Mouse (Mus musculus) midbrain, embryonic 16.5 days (tissue): ENCODE results near the gene Grik5. TPM values are rescaled to one million over a fixed set of nuclear protein-coding genes. Genes with fewer than 3 reads are reported as not detected.

Source experiments
- ATAC-seq: fragments of 200-750 bp; cut with Nextera tagmentation; 2 replicates; pipeline ENCODE4 v1.8.0; 2017; ENCODE audit warnings: moderate TSS enrichment
- H3K27ac ChIP-seq: fragments of 300-500 bp; sonication (generic); 2 replicates; pipeline ENCODE4 v1.5.1; 2014; ENCODE audit warnings: mild to moderate bottlenecking, low read length, mixed read lengths
- H3K27me3 ChIP-seq: fragments of 300-500 bp; sonication (generic); 2 replicates; pipeline ENCODE4 v1.6.1; 2014; ENCODE audit warnings: low read depth, low read length, mixed read lengths; ENCODE audit not compliant: control insufficient read depth, insufficient read depth
- H3K36me3 ChIP-seq: fragments of 300-500 bp; sonication (generic); 2 replicates; pipeline ENCODE4 v1.6.1; 2014; ENCODE audit warnings: mild to moderate bottlenecking, low read length, moderate library complexity, mixed read lengths; ENCODE audit not compliant: control insufficient read depth, insufficient read depth
- H3K4me1 ChIP-seq: fragments of 300-500 bp; sonication (generic); 2 replicates; pipeline ENCODE4 v1.6.1; 2014; ENCODE audit warnings: mild to moderate bottlenecking, low read length, mixed read lengths; ENCODE audit not compliant: control insufficient read depth, insufficient read depth
- H3K4me2 ChIP-seq: fragments of 300-500 bp; sonication (generic); 2 replicates; pipeline ENCODE4 v1.6.1; 2014; ENCODE audit warnings: mild to moderate bottlenecking, low read length, mixed read lengths
- H3K4me3 ChIP-seq: fragments of 300-500 bp; sonication (generic); 2 replicates; pipeline ENCODE4 v1.5.1; 2014; ENCODE audit warnings: low read depth, mild to moderate bottlenecking, low read length, moderate library complexity, mixed read lengths
- H3K9ac ChIP-seq: fragments of 300-500 bp; sonication (generic); 2 replicates; pipeline ENCODE4 v1.6.1; 2014; ENCODE audit warnings: low read depth, low read length, mixed read lengths
- H3K9me3 ChIP-seq: fragments of 300-500 bp; sonication (generic); replicated peaks from 2 replicates; pipeline ENCODE4 v1.6.1; 2014; ENCODE audit warnings: mild to moderate bottlenecking, low read length, mixed read lengths; ENCODE audit not compliant: control insufficient read depth, poor library complexity, severe bottlenecking
- WGBS: fragments of 180-500 bp; shearing (Covaris S2); extraction: QIAGEN DNeasy Blood & Tissue Kit; methylation state at CpG from one replicate; pipeline ENCODE4 v1.1.7; 2014; 5-methylcytosine and 5-hydroxymethylcytosine counted together
- polyA plus RNA-seq: library from polyadenylated mRNA; unstranded; fragments of >200 nt; fragmentation: Nextera tagmentation; extraction: Ambion mirVana; gene quantifications from 2 replicates; pipeline ENCODE4 v1.2.1, GENCODE M21; 2015

Gene Grik5
- polyA plus RNA-seq, 1 experiment from 2014 or later = 14.2 TPM

DNA sequence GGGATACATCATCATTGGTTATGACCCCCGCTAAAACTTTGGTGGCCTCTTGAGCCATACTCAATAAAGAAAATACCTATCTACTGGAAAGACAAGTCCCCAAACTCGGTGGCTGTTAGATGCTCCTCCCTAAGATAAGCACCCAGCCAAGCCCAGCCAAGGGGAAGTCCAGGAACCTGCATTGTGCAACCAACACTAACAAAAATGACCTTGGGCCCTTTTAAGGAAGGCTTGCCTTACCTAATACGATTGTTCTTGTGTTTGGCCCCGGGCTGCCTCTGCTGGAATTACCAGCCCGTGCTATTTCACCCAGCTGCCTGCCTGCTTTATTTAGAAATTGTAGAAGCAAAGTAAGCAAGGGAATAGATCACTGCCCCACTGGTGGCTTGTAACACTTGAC, 12.5 kb upstream of the Grik5 start:
- no peaks in the 10 kb centered on the region for H3K27me3 ChIP-seq
- H3K9ac ChIP-seq = no peak overlapping the region
- no peak overlapping the region for H3K4me2 ChIP-seq
- no peak for ATAC-seq
- no peak overlapping the region for H3K27ac ChIP-seq
- peaks cover 39% of the 10 kb centered on the region for H3K36me3 ChIP-seq
- no peak overlapping the region for H3K4me3 ChIP-seq
- H3K9me3 ChIP-seq = no peaks in the 10 kb centered on the region
- no peaks in the 10 kb centered on the region for H3K4me1 ChIP-seq
- 84% methylated on average over 5 of the region's 5 CpGs for WGBS

DNA sequence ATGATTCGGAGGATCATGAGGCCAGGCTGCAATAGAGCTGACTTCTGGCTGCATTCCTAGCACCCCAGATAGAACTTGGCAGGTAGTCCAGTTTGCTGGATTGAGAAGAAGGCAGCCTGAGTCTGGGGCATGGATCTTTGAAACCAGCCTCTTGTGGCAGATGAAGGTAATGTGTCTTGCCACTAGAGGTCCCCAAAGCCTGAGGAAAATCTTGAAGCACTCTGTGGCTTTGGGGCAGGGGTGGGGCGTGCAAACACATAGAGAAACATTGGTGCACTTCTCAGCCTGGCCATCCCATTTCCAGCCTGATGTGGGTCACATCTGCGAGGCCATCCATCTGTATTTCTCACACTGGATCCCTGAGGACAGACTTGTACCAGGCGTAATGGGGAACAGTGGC, 10.4 kb upstream of the Grik5 start:
- 0 out of 2 replicates have a peak, but pooled peaks have one; percentile 4 for ATAC-seq
- Histone ChIP-seq H3K4me1 (peaks cover 14% of the 10 kb centered on the region), H3K27ac (no peak overlapping the region), H3K36me3 (peaks cover 40% of the 10 kb centered on the region), H3K9ac (no peak overlapping the region), H3K4me3 (no peak overlapping the region), H3K9me3 (no peaks in the 10 kb centered on the region), H3K27me3 (no peaks in the 10 kb centered on the region), H3K4me2 (no peak overlapping the region)
- 78% methylated on average over 4 of the region's 4 CpGs for WGBS

GRCm38 (mm10) chr7:25080431-25080830, 8.3 kb upstream of the Grik5 start:
- H3K4me2 ChIP-seq = no peak overlapping the region
- no peaks in the 10 kb centered on the region for H3K9me3 ChIP-seq
- H3K4me3 ChIP-seq = no peak overlapping the region
- no peak overlapping the region for H3K9ac ChIP-seq
- WGBS = 95% methylated on average over 13 of the region's 13 CpGs
- ATAC-seq = no peak
- H3K27ac ChIP-seq = no peak overlapping the region
- H3K27me3 ChIP-seq = no peaks in the 10 kb centered on the region
- H3K4me1 ChIP-seq = peaks cover 20% of the 10 kb centered on the region
- H3K36me3 ChIP-seq = peaks cover 40% of the 10 kb centered on the region

DNA sequence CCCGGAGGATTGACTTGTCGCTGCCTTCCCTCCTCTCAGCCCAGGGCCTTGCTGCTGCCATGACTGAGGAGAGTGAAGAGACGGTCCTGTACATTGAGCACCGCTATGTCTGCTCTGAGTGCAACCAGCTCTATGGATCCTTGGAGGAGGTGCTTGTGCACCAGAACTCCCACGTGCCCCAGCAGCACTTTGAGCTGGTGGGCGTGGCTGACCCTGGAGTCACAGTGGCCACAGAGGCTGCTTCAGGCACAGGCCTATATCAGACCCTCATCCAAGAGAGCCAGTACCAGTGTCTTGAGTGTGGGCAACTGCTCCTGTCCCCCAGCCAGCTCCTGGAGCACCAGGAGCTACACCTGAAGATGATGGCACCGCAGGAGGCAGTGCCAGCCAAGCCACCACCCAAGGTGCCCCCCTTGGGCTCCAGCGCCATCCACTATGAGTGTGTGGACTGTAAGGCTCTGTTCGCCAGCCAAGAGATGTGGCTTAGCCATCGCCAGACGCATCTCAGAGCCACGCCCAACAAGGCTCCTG, 7.4 kb upstream of the Grik5 start:
- Histone ChIP-seq H3K9ac (no peak overlapping the region), H3K27me3 (no peaks in the 10 kb centered on the region), H3K4me3 (no peak overlapping the region), H3K4me2 (no peak overlapping the region), H3K36me3 (peaks cover 35% of the 10 kb centered on the region), H3K9me3 (no peaks in the 10 kb centered on the region), H3K27ac (no peak overlapping the region), H3K4me1 (peaks cover 20% of the 10 kb centered on the region)
- WGBS = 81% methylated on average over 12 of the region's 12 CpGs
- ATAC-seq = no peak

GRCm38 (mm10) chr7:25077414-25077755, 5.2 kb upstream of the Grik5 start:
- peak overlapping the region; percentile 89 for H3K9ac ChIP-seq
- peak; percentile 34 for ATAC-seq
- no peaks in the 10 kb centered on the region for H3K27me3 ChIP-seq
- H3K4me2 ChIP-seq = peak overlapping the region; percentile 50
- peaks cover 26% of the 10 kb centered on the region for H3K36me3 ChIP-seq
- H3K4me3 ChIP-seq = peak overlapping the region; percentile 83
- H3K9me3 ChIP-seq = no peaks in the 10 kb centered on the region
- WGBS = 0% methylated on average over 17 of the region's 33 CpGs
- H3K27ac ChIP-seq = peak overlapping the region; percentile 90
- peaks cover 28% of the 10 kb centered on the region for H3K4me1 ChIP-seq

- Histone ChIP-seq H3K4me1 (peaks cover 28% of the 10 kb centered on the region), H3K4me3 (peak overlapping the region; percentile 83), H3K9me3 (no peaks in the 10 kb centered on the region), H3K9ac (peak overlapping the region; percentile 89), H3K27me3 (no peaks in the 10 kb centered on the region), H3K36me3 (peaks cover 22% of the 10 kb centered on the region), H3K27ac (peak overlapping the region; percentile 93), H3K4me2 (peak overlapping the region; percentile 68)
- ATAC-seq = peak; percentile 97
- WGBS = under 1% methylated on average over 55 of the region's 56 CpGs
Observed at GRCm38 (mm10) chr7:25076663-25077413, 4.7 kb upstream of the Grik5 start.

DNA sequence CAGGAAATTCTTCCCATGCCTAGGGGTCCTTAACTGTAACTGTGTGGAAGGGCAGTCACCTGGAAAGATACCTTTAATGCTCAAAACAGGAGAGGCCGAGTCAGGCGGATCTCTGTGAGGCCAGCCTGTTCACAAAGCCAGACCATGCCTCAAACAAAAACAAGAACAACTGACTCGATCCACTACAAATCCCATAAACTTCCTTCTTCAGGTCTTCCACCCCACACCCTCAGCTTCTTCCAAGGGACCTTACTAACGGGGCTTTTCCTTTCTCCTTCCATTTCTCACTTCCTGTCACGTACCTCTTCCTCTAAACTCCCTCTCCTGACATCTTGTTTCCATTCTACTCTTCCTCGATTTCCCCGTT, 4.1 kb upstream of the Grik5 start:
- Histone ChIP-seq H3K27ac (peak overlapping the region; percentile 93), H3K4me1 (peaks cover 30% of the 10 kb centered on the region), H3K4me3 (peak overlapping the region; percentile 83), H3K27me3 (no peaks in the 10 kb centered on the region), H3K9me3 (no peaks in the 10 kb centered on the region), H3K36me3 (peaks cover 17% of the 10 kb centered on the region), H3K9ac (peak overlapping the region; percentile 36), H3K4me2 (peak overlapping the region; percentile 68)
- no peak for ATAC-seq
- 15% methylated on average over 7 of the region's 7 CpGs for WGBS

- Histone ChIP-seq H3K9me3 (no peaks in the 10 kb centered on the region), H3K36me3 (no peaks in the 10 kb centered on the region), H3K4me3 (no peak overlapping the region; the same call in 1 of the 2 replicates), H3K4me2 (no peak overlapping the region; the same call in 1 of the 2 replicates), H3K27me3 (no peaks in the 10 kb centered on the region), H3K4me1 (peaks cover 49% of the 10 kb centered on the region), H3K9ac (no peak overlapping the region), H3K27ac (peak overlapping the region; percentile 92)
- ATAC-seq = no peak
- 79% methylated on average over 8 of the region's 8 CpGs for WGBS
Observed at GRCm38 (mm10) chr7:25073924-25074323, 1.8 kb upstream of the Grik5 start.

DNA sequence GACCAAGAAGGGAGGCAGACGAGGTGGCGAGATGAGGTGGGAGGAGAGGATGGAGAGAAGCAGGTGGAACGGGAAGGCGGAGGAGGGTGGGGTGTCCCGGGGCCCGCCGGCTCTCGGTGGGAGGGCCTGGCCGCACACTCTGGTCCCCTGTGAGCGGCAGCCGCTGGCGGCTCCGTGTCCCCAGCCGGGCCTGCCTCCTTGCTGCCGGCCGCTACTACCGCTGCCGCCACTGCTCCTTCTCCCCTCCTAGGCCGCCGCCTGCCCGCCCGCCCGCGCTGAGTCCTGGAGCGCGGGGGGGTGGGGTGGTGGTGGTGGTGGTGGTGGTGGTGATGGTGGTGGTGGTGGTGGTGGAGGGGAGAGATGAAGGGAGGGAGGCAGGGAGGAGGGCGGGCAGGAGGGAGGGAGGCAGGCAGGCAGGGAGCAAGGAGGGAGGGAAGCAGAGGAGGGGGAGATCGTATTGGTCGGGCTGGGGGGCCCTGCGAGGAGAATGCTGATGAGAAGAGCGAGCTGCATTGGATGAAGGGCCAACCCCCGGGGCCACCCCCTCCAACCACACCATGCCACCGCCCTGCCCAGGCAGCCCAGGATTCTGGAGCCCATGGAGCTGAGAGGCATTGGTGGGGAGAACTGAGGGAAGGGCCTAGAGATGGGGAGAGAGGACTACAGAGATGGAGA, 707 bp upstream of the Grik5 start:
- H3K27me3 ChIP-seq = no peaks in the 10 kb centered on the region
- H3K27ac ChIP-seq = peak overlapping the region; percentile 92
- H3K4me2 ChIP-seq = peak overlapping the region; percentile 87
- peaks cover 7% of the 10 kb centered on the region for H3K36me3 ChIP-seq
- peak overlapping the region; percentile 93 for H3K9ac ChIP-seq
- ATAC-seq = peak; percentile 19
- H3K4me1 ChIP-seq = peaks cover 46% of the 10 kb centered on the region
- H3K4me3 ChIP-seq = peak overlapping the region; percentile 90
- 1% methylated on average over 19 of the region's 33 CpGs for WGBS
- H3K9me3 ChIP-seq = no peaks in the 10 kb centered on the region
